Comparison of ENCODE assay signal across 25 mouse cellular contexts in genomic region chr15:31346508-31346907, GRCm38 (mm10). TPM values are rescaled to one million over a fixed set of nuclear protein-coding genes. Genes with fewer than 3 reads are reported as not detected.
DNase-seq lines count a peak whose midpoint lies in the region; ATAC-seq and TF ChIP-seq lines count a peak whose summit lies in the region.
"Had no signal": no experiment of that assay in that cellular context is flagged by ENCODE, and none has a peak within 500 bp of the region (broad histone marks: within the 10 kb centered on the region; RNA-seq: fewer than 3 reads in every experiment).

No protein-coding gene starts in this region.

- peak; percentile 22; the same call in 1 of the 2 replicates for ATAC-seq in hindbrain, embryonic 14.5 days (ENCODE audit: low FRiP score)
- ATAC-seq in hindbrain, embryonic 11.5 days (ENCODE audit: low FRiP score) = no peak
- ATAC-seq in neural tube, embryonic 14.5 days (ENCODE audit: low read depth) = 0 out of 2 replicates have a peak, but pooled peaks have one; percentile 2
- no peak for ATAC-seq in forebrain, embryonic 14.5 days
- ATAC-seq: CD4-positive, CD25-positive, alpha-beta regulatory T cell, adult 4 months; forebrain, embryonic 15.5 days had no signal

- H3K4me3 ChIP-seq in hindbrain, embryonic 14.5 days (replicated peaks; ENCODE audit: low read length) = no peak overlapping the region
- H3K4me3 ChIP-seq in hindbrain, embryonic 11.5 days (ENCODE audit: low read depth, low read length) = no peak overlapping the region
- no peak overlapping the region for H3K4me3 ChIP-seq in left cerebral cortex, adult 2 months
- no peak overlapping the region for H3K4me3 ChIP-seq in neural tube, embryonic 14.5 days (ENCODE audit: low read depth, low read length)
- H3K4me3 ChIP-seq in forebrain, embryonic 14.5 days (ENCODE audit: low read depth, low read length) = no peak overlapping the region
- H3K4me3 ChIP-seq: embryonic facial prominence, embryonic 13.5 days; embryonic facial prominence, embryonic 15.5 days; erythroblast, embryonic 14.5 days; forebrain, embryonic 10.5 days; forebrain, embryonic 12.5 days; forebrain, embryonic 15.5 days had no signal

- H3K9ac ChIP-seq in hindbrain, embryonic 14.5 days = no peak overlapping the region
- H3K9ac ChIP-seq in hindbrain, embryonic 11.5 days (ENCODE audit: low read depth, low read length) = no peak overlapping the region
- no peak overlapping the region for H3K9ac ChIP-seq in neural tube, embryonic 14.5 days (replicated peaks; ENCODE audit: low read depth, low read length)
- no peak overlapping the region for H3K9ac ChIP-seq in forebrain, embryonic 14.5 days (ENCODE audit: low read length)
- H3K9ac ChIP-seq: embryonic facial prominence, embryonic 13.5 days; embryonic facial prominence, embryonic 15.5 days; forebrain, embryonic 12.5 days; forebrain, embryonic 15.5 days had no signal

- no peaks in the 10 kb centered on the region for H3K36me3 ChIP-seq in hindbrain, embryonic 14.5 days (replicated peaks; ENCODE audit: control insufficient read depth, insufficient read depth)
- no peaks in the 10 kb centered on the region for H3K36me3 ChIP-seq in hindbrain, embryonic 11.5 days (ENCODE audit: control insufficient read depth, insufficient read depth, low read length)
- no peaks in the 10 kb centered on the region for H3K36me3 ChIP-seq in neural tube, embryonic 14.5 days (ENCODE audit: control insufficient read depth, insufficient read depth, low read length)
- no peaks in the 10 kb centered on the region for H3K36me3 ChIP-seq in forebrain, embryonic 14.5 days (ENCODE audit: control insufficient read depth, insufficient read depth, low read length)
- H3K36me3 ChIP-seq: embryonic facial prominence, embryonic 13.5 days; embryonic facial prominence, embryonic 15.5 days; forebrain, embryonic 10.5 days; forebrain, embryonic 12.5 days; forebrain, embryonic 15.5 days had no signal

- 65% methylated on average over 2 of the region's 2 CpGs for WGBS in hindbrain, embryonic 14.5 days
- WGBS in hindbrain, embryonic 11.5 days = 82% methylated on average over 2 of the region's 2 CpGs
- WGBS in neural tube, embryonic 14.5 days = 41% methylated on average over 2 of the region's 2 CpGs
- 30% methylated on average over 2 of the region's 2 CpGs for WGBS in forebrain, embryonic 14.5 days

- no peak for TF ChIP-seq CTCF in left cerebral cortex, adult 2 months (IDR thresholded peaks at IDR 0.05)

- no peaks in the 10 kb centered on the region for H3K9me3 ChIP-seq in hindbrain, embryonic 14.5 days (ENCODE audit: control insufficient read depth, low read length)
- no peaks in the 10 kb centered on the region for H3K9me3 ChIP-seq in hindbrain, embryonic 11.5 days (ENCODE audit: control insufficient read depth, low read length)
- H3K9me3 ChIP-seq in neural tube, embryonic 14.5 days (ENCODE audit: control insufficient read depth, low read length) = no peaks in the 10 kb centered on the region
- H3K9me3 ChIP-seq in forebrain, embryonic 14.5 days (replicated peaks; ENCODE audit: control insufficient read depth, low read length) = no peaks in the 10 kb centered on the region
- H3K9me3 ChIP-seq: embryonic facial prominence, embryonic 13.5 days; embryonic facial prominence, embryonic 15.5 days; forebrain, embryonic 10.5 days; forebrain, embryonic 12.5 days; forebrain, embryonic 15.5 days had no signal

- H3K4me1 ChIP-seq in hindbrain, embryonic 14.5 days (replicated peaks; ENCODE audit: control insufficient read depth, insufficient read depth, low read length) = 0 out of 2 replicates have a peak, but pooled peaks cover 6% of the 10 kb centered on the region
- no peaks in the 10 kb centered on the region for H3K4me1 ChIP-seq in hindbrain, embryonic 11.5 days (replicated peaks; ENCODE audit: control insufficient read depth, insufficient read depth, low read length)
- no peaks in the 10 kb centered on the region for H3K4me1 ChIP-seq in neural tube, embryonic 14.5 days (ENCODE audit: control insufficient read depth, insufficient read depth, low read length)
- H3K4me1 ChIP-seq in forebrain, embryonic 14.5 days (ENCODE audit: control insufficient read depth, insufficient read depth, low read length) = no peaks in the 10 kb centered on the region
- H3K4me1 ChIP-seq: embryonic facial prominence, embryonic 15.5 days had no signal

- no peak overlapping the region for H3K4me2 ChIP-seq in hindbrain, embryonic 14.5 days (replicated peaks)
- no peak overlapping the region for H3K4me2 ChIP-seq in hindbrain, embryonic 11.5 days (replicated peaks; ENCODE audit: low read depth, low read length)
- H3K4me2 ChIP-seq in neural tube, embryonic 14.5 days (ENCODE audit: low read depth, low read length) = no peak overlapping the region
- H3K4me2 ChIP-seq in forebrain, embryonic 14.5 days (ENCODE audit: low read length) = no peak overlapping the region
- H3K4me2 ChIP-seq: embryonic facial prominence, embryonic 13.5 days; embryonic facial prominence, embryonic 15.5 days; forebrain, embryonic 12.5 days; forebrain, embryonic 15.5 days had no signal

- intact Hi-C loops in left cerebral cortex, adult 2 months (cut with DNase I) = no loop called here
- intact Hi-C loops in left cerebral cortex, postnatal 4 days (cut with DNase I) = no loop called here

- DNase-seq in hindbrain, embryonic 14.5 days (ENCODE audit: low spot score) = no peak
- no peak for DNase-seq in hindbrain, embryonic 11.5 days (ENCODE audit: low spot score)
- DNase-seq in left cerebral cortex, adult 2 months (ENCODE audit: extremely low spot score in 1 of 2, low spot score in 2 of 2) = no peak
- DNase-seq in left cerebral cortex, postnatal 4 days = no peak
- DNase-seq in neural tube, embryonic 10.5 days (ENCODE audit: extremely low spot score, low spot score) = no peak
- no peak for DNase-seq in forebrain, embryonic 14.5 days (ENCODE audit: low spot score)
- DNase-seq: adrenal gland, adult 2 months; adrenal gland, postnatal 10 days; adrenal gland, postnatal 25 days; B cell, adult 2 months; cerebellum, adult 11 months; cerebellum, adult 18-20 months; cerebellum, adult 8-10 months; cerebellum, adult 9-11 months; cerebellum, postnatal 14 days; cerebellum, postnatal 36 days; embryo, embryonic 11 days had no signal

- no peak overlapping the region for H3K27ac ChIP-seq in hindbrain, embryonic 14.5 days
- no peak overlapping the region for H3K27ac ChIP-seq in hindbrain, embryonic 11.5 days (ENCODE audit: low read depth, low read length)
- H3K27ac ChIP-seq in left cerebral cortex, adult 2 months = peak overlapping the region; percentile 55
- H3K27ac ChIP-seq in neural tube, embryonic 14.5 days (ENCODE audit: low read depth, low read length) = no peak overlapping the region
- no peak overlapping the region for H3K27ac ChIP-seq in forebrain, embryonic 14.5 days (ENCODE audit: low read depth, low read length)
- H3K27ac ChIP-seq: embryonic facial prominence, embryonic 13.5 days; embryonic facial prominence, embryonic 15.5 days; forebrain, embryonic 10.5 days; forebrain, embryonic 12.5 days; forebrain, embryonic 15.5 days had no signal

- H3K27me3 ChIP-seq in hindbrain, embryonic 14.5 days (ENCODE audit: control insufficient read depth, insufficient read depth, low read length) = no peaks in the 10 kb centered on the region
- no peaks in the 10 kb centered on the region for H3K27me3 ChIP-seq in hindbrain, embryonic 11.5 days (ENCODE audit: control insufficient read depth, insufficient read depth, low read length)
- no peaks in the 10 kb centered on the region for H3K27me3 ChIP-seq in neural tube, embryonic 14.5 days (ENCODE audit: control insufficient read depth, insufficient read depth, low read length)
- no peaks in the 10 kb centered on the region for H3K27me3 ChIP-seq in forebrain, embryonic 14.5 days (replicated peaks; ENCODE audit: control insufficient read depth, insufficient read depth, low read length)
- H3K27me3 ChIP-seq: embryonic facial prominence, embryonic 13.5 days; embryonic facial prominence, embryonic 15.5 days; forebrain, embryonic 12.5 days; forebrain, embryonic 15.5 days had no signal

RNA-seq across cellular contexts. Expression of gene Ankrd33b, which starts 21.0 kb away (rescaled TPM):
- polyA plus RNA-seq in hindbrain, embryonic 14.5 days (2014; fragmentation: Nextera tagmentation; extraction: Ambion mirVana) = 0.65 and 1.3 TPM in 2 replicates
- 0.22 and 0.31 TPM in 2 replicates for polyA plus RNA-seq in hindbrain, embryonic 11.5 days (2014; fragmentation: Nextera tagmentation; extraction: Ambion mirVana)
- total RNA-seq in left cerebral cortex, adult 2 months (2021) = 10 to 100 TPM; 79.6 to 93.7 TPM
- 1 to 10 TPM; 1.2 to 1.3 TPM for total RNA-seq in left cerebral cortex, postnatal 4 days (2021)
- polyA plus RNA-seq in neural tube, embryonic 14.5 days (2014; fragmentation: Nextera tagmentation; extraction: Ambion mirVana) = 0.75 and 1.3 TPM in 2 replicates
- 0.52 and 0.70 TPM in 2 replicates for polyA plus RNA-seq in forebrain, embryonic 14.5 days (2014; fragmentation: Nextera tagmentation; extraction: Ambion mirVana)
- polyA plus RNA-seq: CD4-positive, CD25-positive, alpha-beta regulatory T cell, adult 4 months had no signal

Comparison
In these comparisons a context has a peak if more than half of its experiments do, and no peak if none do; other contexts are left out.
1. ATAC-seq: peak in hindbrain, embryonic 14.5 days (single experiment) and neural tube, embryonic 14.5 days (single experiment); none in hindbrain, embryonic 11.5 days (single experiment) and forebrain, embryonic 14.5 days (single experiment).